Comparison of ENCODE assay signal across 21 mouse cellular contexts in the genomic region with DNA sequence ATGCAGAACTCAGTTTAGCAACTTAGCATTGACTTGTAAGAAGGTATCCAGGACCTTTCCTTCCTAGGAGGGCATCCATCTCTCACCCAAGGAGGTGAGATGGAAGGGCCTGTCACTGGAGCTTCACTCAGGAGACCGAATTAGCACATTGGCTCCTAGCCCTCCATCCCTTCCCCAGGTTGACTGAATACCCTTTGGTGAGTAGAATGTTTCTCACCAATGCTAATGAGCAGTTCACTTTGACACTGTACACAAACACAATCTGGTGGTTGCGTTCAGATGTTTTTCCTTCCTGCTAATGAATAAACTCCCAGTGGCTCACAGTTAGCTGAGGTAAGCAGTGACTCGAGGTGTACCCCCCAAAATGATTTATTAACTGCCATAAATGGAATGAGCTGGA.
"Had no signal": no experiment of that assay in that cellular context is flagged by ENCODE, and none has a peak within 500 bp of the region (broad histone marks: within the 10 kb centered on the region; RNA-seq: fewer than 3 reads in every experiment).

No protein-coding gene starts in this region.

- H3K9me3 ChIP-seq: kidney, embryonic 15.5 days; limb, embryonic 12.5 days; limb, embryonic 15.5 days; midbrain, embryonic 12.5 days; midbrain, embryonic 15.5 days; neural tube, embryonic 12.5 days; neural tube, embryonic 15.5 days; stomach, embryonic 15.5 days had no signal

- H3K36me3 ChIP-seq: kidney, embryonic 15.5 days; limb, embryonic 12.5 days; limb, embryonic 15.5 days; midbrain, embryonic 12.5 days; midbrain, embryonic 15.5 days; neural tube, embryonic 12.5 days; neural tube, embryonic 15.5 days; stomach, embryonic 15.5 days had no signal

- ATAC-seq: liver, postnatal 0 days; lung, postnatal 0 days; midbrain, embryonic 15.5 days had no signal

- H3K4me2 ChIP-seq: kidney, embryonic 15.5 days; limb, embryonic 12.5 days; limb, embryonic 15.5 days; liver, embryonic 11.5 days; lung, embryonic 14.5 days; midbrain, embryonic 12.5 days; midbrain, embryonic 15.5 days; neural tube, embryonic 12.5 days; neural tube, embryonic 15.5 days; stomach, embryonic 15.5 days had no signal

- H3K4me1 ChIP-seq: stomach, embryonic 15.5 days had no signal

- H3K27ac ChIP-seq: kidney, embryonic 15.5 days; limb, embryonic 12.5 days; limb, embryonic 15.5 days; liver, embryonic 14.5 days; macrophage; midbrain, embryonic 12.5 days; midbrain, embryonic 15.5 days; neural tube, embryonic 12.5 days; neural tube, embryonic 15.5 days; stomach, embryonic 15.5 days had no signal

- DNase-seq: kidney, postnatal 10 days; kidney, postnatal 36 days; left cerebral cortex, postnatal 4 days; liver, postnatal 0 days; lung, embryonic 14.5 days; retina, postnatal 1 day; right cerebral cortex, postnatal 25 days; spleen, adult 18-20 months; thymus, postnatal 25 days had no signal

- H3K27me3 ChIP-seq: kidney, embryonic 15.5 days; limb, embryonic 12.5 days; limb, embryonic 15.5 days; midbrain, embryonic 12.5 days; midbrain, embryonic 15.5 days; neural tube, embryonic 12.5 days; neural tube, embryonic 15.5 days; stomach, embryonic 15.5 days had no signal

- H3K4me3 ChIP-seq: kidney, embryonic 15.5 days; limb, embryonic 12.5 days; limb, embryonic 15.5 days; midbrain, embryonic 12.5 days; midbrain, embryonic 15.5 days; neural tube, embryonic 12.5 days; neural tube, embryonic 15.5 days; stomach, embryonic 15.5 days had no signal

- H3K9ac ChIP-seq: kidney, embryonic 15.5 days; limb, embryonic 12.5 days; limb, embryonic 15.5 days; liver, embryonic 14.5 days; liver, postnatal 0 days; lung, embryonic 14.5 days; midbrain, embryonic 12.5 days; midbrain, embryonic 15.5 days; neural tube, embryonic 12.5 days; neural tube, embryonic 15.5 days; stomach, embryonic 15.5 days had no signal
